Mouse (Mus musculus): ENCODE results near the gene Pgm2.

DNA sequence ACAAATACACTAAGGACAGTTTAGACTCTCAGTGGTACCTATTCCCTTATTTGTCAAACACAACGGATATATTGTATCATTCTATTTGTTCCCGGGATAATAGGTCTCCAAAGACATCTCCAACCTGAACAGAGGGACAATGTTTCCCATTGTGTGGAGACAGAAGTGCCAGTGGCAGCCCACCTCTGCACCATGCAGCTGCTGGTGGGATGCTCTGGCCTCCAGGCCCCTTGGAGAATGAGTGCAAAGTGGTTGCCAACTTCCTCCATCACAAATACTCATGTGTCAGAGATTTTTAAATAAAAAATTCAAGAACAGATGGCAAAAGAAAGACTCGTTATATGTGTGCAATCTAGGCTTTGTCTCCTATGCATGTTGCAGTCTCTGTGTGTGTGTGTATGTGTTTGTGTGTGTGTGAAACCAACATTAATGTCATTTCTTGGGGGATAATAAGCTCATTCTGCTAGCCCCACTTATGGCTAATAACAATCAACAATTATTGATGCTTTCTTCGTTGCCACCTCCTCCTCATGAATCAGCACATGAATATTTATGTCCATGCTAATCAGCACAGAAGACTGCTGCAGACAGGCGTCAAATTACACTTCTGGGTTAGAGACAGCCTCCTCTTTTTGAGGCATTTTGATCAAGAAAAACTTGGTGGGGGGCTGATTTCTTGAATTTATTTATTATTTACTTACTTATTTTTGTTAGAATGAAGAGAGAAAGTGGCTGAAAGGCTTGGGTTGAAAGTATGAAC, 48.9 kb upstream of the Pgm2 start:
- TF ChIP-seq CTCF (IDR thresholded peaks at IDR 0.05; ENCODE audit: insufficient read depth, low read depth, low read length) (no peak), POLR2A (IDR thresholded peaks at IDR 0.05; ENCODE audit: insufficient read depth, low read depth, low read length) (no peak)
